22 mouse cellular contexts compared by ENCODE assay signal in the genomic region with DNA sequence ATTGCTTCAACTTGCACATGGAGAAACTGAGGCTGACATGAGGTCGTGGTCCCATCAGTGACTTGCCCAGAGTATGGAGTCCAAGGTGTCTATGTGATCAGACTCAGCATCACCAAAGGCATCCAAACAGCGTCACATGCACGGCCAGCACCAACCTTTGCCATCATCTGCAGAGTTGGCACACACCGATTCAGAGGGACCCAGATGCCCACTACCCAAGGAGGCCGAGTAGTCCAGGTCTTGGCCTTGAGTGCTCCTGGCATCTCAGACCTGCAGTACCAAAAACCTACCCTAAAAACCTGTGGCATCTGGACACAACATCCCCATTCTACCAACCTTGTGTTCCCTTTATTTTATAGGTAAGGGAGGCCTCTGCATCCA. TPM values are rescaled to one million over a fixed set of nuclear protein-coding genes. Genes with fewer than 3 reads are reported as not detected.
DNase-seq lines count a peak whose midpoint lies in the region; ATAC-seq lines count a peak whose summit lies in the region.
"Had no signal": no experiment of that assay in that cellular context is flagged by ENCODE, and none has a peak within 500 bp of the region (broad histone marks: within the 10 kb centered on the region; RNA-seq: fewer than 3 reads in every experiment).

No protein-coding gene starts in this region.

- ATAC-seq in heart, embryonic 15.5 days (replicated peaks; ENCODE audit: insufficient number of reproducible peaks, insufficient read depth, low FRiP score, low read depth): no peak
- ATAC-seq in midbrain, embryonic 14.5 days (ENCODE audit: low FRiP score, low TSS enrichment): no peak
- no peak for ATAC-seq in midbrain, embryonic 15.5 days (replicated peaks)
- no peak for ATAC-seq in neural tube, embryonic 15.5 days (ENCODE audit: low FRiP score)

- no peaks in the 10 kb centered on the region for H3K9me3 ChIP-seq in heart, embryonic 15.5 days (replicated peaks)
- H3K9me3 ChIP-seq in midbrain, embryonic 14.5 days (ENCODE audit: control insufficient read depth, low read length): no peaks in the 10 kb centered on the region
- no peaks in the 10 kb centered on the region for H3K9me3 ChIP-seq in midbrain, embryonic 15.5 days
- no peaks in the 10 kb centered on the region for H3K9me3 ChIP-seq in neural tube, embryonic 15.5 days (replicated peaks)
- H3K9me3 ChIP-seq: forebrain, embryonic 13.5 days had no signal

- DNase-seq in cerebellum, postnatal 10 days: peak; percentile 49 to 50
- DNase-seq in cerebellum, postnatal 14 days: no peak
- DNase-seq in heart, adult 9 months (ENCODE audit: low spot score in 2 of 2): no peak
- DNase-seq in midbrain, embryonic 14.5 days: no peak
- DNase-seq in right cerebral cortex, postnatal 14 days: no peak
- DNase-seq: adrenal gland, postnatal 25 days; B cell, adult 2 months; gastrocnemius, postnatal 25 days; heart, adult 11 months; kidney, adult 2 months; kidney, postnatal 36 days; lung, adult 2 months; spleen, adult 18-20 months; thymus, postnatal 14 days had no signal

- WGBS in heart, embryonic 15.5 days: 87% methylated on average over 5 of the region's 5 CpGs
- 94% methylated on average over 5 of the region's 5 CpGs for WGBS in midbrain, embryonic 14.5 days
- 94% methylated on average over 5 of the region's 5 CpGs for WGBS in midbrain, embryonic 15.5 days
- 93% methylated on average over 5 of the region's 5 CpGs for whole genome bisulfite sequencing in neural tube, embryonic 15.5 days

- H3K36me3 ChIP-seq in heart, embryonic 15.5 days: no peaks in the 10 kb centered on the region
- no peaks in the 10 kb centered on the region for H3K36me3 ChIP-seq in midbrain, embryonic 14.5 days (ENCODE audit: control insufficient read depth, insufficient read depth, low read length)
- no peaks in the 10 kb centered on the region for H3K36me3 ChIP-seq in midbrain, embryonic 15.5 days (replicated peaks)
- H3K36me3 ChIP-seq in neural tube, embryonic 15.5 days: no peaks in the 10 kb centered on the region

- no peak overlapping the region for H3K4me3 ChIP-seq in heart, embryonic 15.5 days
- no peak overlapping the region for H3K4me3 ChIP-seq in midbrain, embryonic 14.5 days (replicated peaks; ENCODE audit: low read depth, low read length)
- no peak overlapping the region for H3K4me3 ChIP-seq in midbrain, embryonic 15.5 days
- H3K4me3 ChIP-seq in neural tube, embryonic 15.5 days (replicated peaks): no peak overlapping the region
- H3K4me3 ChIP-seq: forebrain, embryonic 13.5 days; myocyte had no signal

- H3K27ac ChIP-seq in heart, embryonic 15.5 days: 0 out of 2 replicates have a peak overlapping the region, but pooled peaks have one; percentile 28
- peak overlapping the region; percentile 57 for H3K27ac ChIP-seq in midbrain, embryonic 14.5 days (replicated peaks; ENCODE audit: low read depth, low read length)
- no peak overlapping the region for H3K27ac ChIP-seq in midbrain, embryonic 15.5 days
- peak overlapping the region; percentile 72 for H3K27ac ChIP-seq in neural tube, embryonic 15.5 days (replicated peaks)
- H3K27ac ChIP-seq: forebrain, embryonic 13.5 days; liver, embryonic 14.5 days; macrophage had no signal

- H3K27me3 ChIP-seq in heart, embryonic 15.5 days: peaks cover 19% of the 10 kb centered on the region
- H3K27me3 ChIP-seq in midbrain, embryonic 14.5 days (ENCODE audit: control insufficient read depth, insufficient read depth, low read length): no peaks in the 10 kb centered on the region
- no peaks in the 10 kb centered on the region for H3K27me3 ChIP-seq in midbrain, embryonic 15.5 days (replicated peaks)
- H3K27me3 ChIP-seq in neural tube, embryonic 15.5 days (replicated peaks): peaks cover 6% of the 10 kb centered on the region
- H3K27me3 ChIP-seq: forebrain, embryonic 13.5 days had no signal

- peaks cover 26% of the 10 kb centered on the region for H3K4me1 ChIP-seq in heart, embryonic 15.5 days (replicated peaks)
- peaks cover 9% of the 10 kb centered on the region for H3K4me1 ChIP-seq in midbrain, embryonic 14.5 days (ENCODE audit: control insufficient read depth, insufficient read depth, low read length)
- peaks cover 20% of the 10 kb centered on the region for H3K4me1 ChIP-seq in midbrain, embryonic 15.5 days
- peaks cover 21% of the 10 kb centered on the region for H3K4me1 ChIP-seq in neural tube, embryonic 15.5 days

- peak overlapping the region; percentile 19; the same call in 1 of the 2 replicates for H3K4me2 ChIP-seq in heart, embryonic 15.5 days
- H3K4me2 ChIP-seq in midbrain, embryonic 14.5 days (ENCODE audit: low read length): no peak overlapping the region
- H3K4me2 ChIP-seq in midbrain, embryonic 15.5 days: no peak overlapping the region
- no peak overlapping the region for H3K4me2 ChIP-seq in neural tube, embryonic 15.5 days
- H3K4me2 ChIP-seq: forebrain, embryonic 13.5 days; heart, embryonic 11.5 days had no signal

- H3K9ac ChIP-seq in heart, embryonic 15.5 days: no peak overlapping the region
- H3K9ac ChIP-seq in midbrain, embryonic 14.5 days (replicated peaks; ENCODE audit: low read length): no peak overlapping the region
- H3K9ac ChIP-seq in midbrain, embryonic 15.5 days: no peak overlapping the region
- H3K9ac ChIP-seq in neural tube, embryonic 15.5 days (replicated peaks): no peak overlapping the region
- H3K9ac ChIP-seq: forebrain, embryonic 13.5 days; liver, embryonic 14.5 days had no signal

RNA-seq across cellular contexts. Expression of gene Ppp1r26, which starts 31.9 kb away (rescaled TPM):
- polyA plus RNA-seq in heart, embryonic 15.5 days (2015; fragmentation: Nextera tagmentation; extraction: Ambion mirVana): 3.1 TPM in 2 replicates
- 12.5 and 15.5 TPM in 2 replicates for polyA plus RNA-seq in midbrain, embryonic 14.5 days (2014; fragmentation: Nextera tagmentation; extraction: Ambion mirVana)
- 20.2 and 20.3 TPM in 2 replicates for polyA plus RNA-seq in midbrain, embryonic 15.5 days (2015; fragmentation: Nextera tagmentation; extraction: Ambion mirVana)
- 12.4 and 13.9 TPM in 2 replicates for polyA plus RNA-seq in neural tube, embryonic 15.5 days (2015; fragmentation: Nextera tagmentation; extraction: Ambion mirVana)
- polyA plus RNA-seq: myocyte had no signal

RNA-seq across cellular contexts. Expression of gene 1700007K13Rik, which starts 51.4 kb away (rescaled TPM):
- 0.26 and 0.41 TPM in 2 replicates for polyA plus RNA-seq in heart, embryonic 15.5 days (2015; fragmentation: Nextera tagmentation; extraction: Ambion mirVana)
- polyA plus RNA-seq in midbrain, embryonic 14.5 days (2014; fragmentation: Nextera tagmentation; extraction: Ambion mirVana): 1.4 and 2.6 TPM in 2 replicates
- polyA plus RNA-seq in midbrain, embryonic 15.5 days (2015; fragmentation: Nextera tagmentation; extraction: Ambion mirVana): 2.4 and 2.9 TPM in 2 replicates
- polyA plus RNA-seq in neural tube, embryonic 15.5 days (2015; fragmentation: Nextera tagmentation; extraction: Ambion mirVana): 4.4 and 5.7 TPM in 2 replicates
- polyA plus RNA-seq: liver, embryonic 14.5 days; macrophage had no signal

RNA-seq across cellular contexts. Expression of gene Mrps2, which starts 53.1 kb away (rescaled TPM):
- 45.2 and 50.6 TPM in 2 replicates for polyA plus RNA-seq in heart, embryonic 15.5 days (2015; fragmentation: Nextera tagmentation; extraction: Ambion mirVana)
- 47.0 and 51.2 TPM in 2 replicates for polyA plus RNA-seq in midbrain, embryonic 14.5 days (2014; fragmentation: Nextera tagmentation; extraction: Ambion mirVana)
- 49.7 and 51.4 TPM in 2 replicates for polyA plus RNA-seq in midbrain, embryonic 15.5 days (2015; fragmentation: Nextera tagmentation; extraction: Ambion mirVana)
- polyA plus RNA-seq in neural tube, embryonic 15.5 days (2015; fragmentation: Nextera tagmentation; extraction: Ambion mirVana): 51.4 and 55.5 TPM in 2 replicates

Comparison
In these comparisons a context has a peak if more than half of its experiments do, and no peak if none do; other contexts are left out.
1. DNase-seq: peak in cerebellum, postnatal 10 days (2 of 2); none in cerebellum, postnatal 14 days (0 of 2), heart, adult 9 months (0 of 2), midbrain, embryonic 14.5 days (single experiment) and right cerebral cortex, postnatal 14 days (single experiment).